Mouse (Mus musculus) CH12.LX (cell line): ENCODE measurements at regions not wholly inside any gene's neighbourhood (a gene's known extent, or its start where the extent isn't known, plus 50 kb on each side); places are given as distances from the start of the nearest gene placed in this dataset.

ENCODE experiments used
- CTCF ChIP-seq, 2 experiments: IDR thresholded peaks in 1 of 2; conservative IDR thresholded peaks in 1 of 2; 2 replicates each; pipeline ENCODE4 v1.5.1; 2011 to 2012; ENCODE audit warnings: low read depth in 2 of 2, low read length in 2 of 2, improper control_type of control experiment in 1 of 2, inconsistent platforms in 1 of 2, mild to moderate bottlenecking in 1 of 2, moderate library complexity in 1 of 2
- POLR2A ChIP-seq: IDR thresholded peaks from 2 replicates; pipeline ENCODE4 v1.6.1; 2011; ENCODE audit warnings: low read depth, mild to moderate bottlenecking, improper control_type of control experiment, low read length
- SMC3 ChIP-seq: IDR thresholded peaks from 2 replicates; pipeline ENCODE4 v1.6.1; 2011; ENCODE audit warnings: low read depth, low read length, improper control_type of control experiment
- ZNF384 ChIP-seq: IDR thresholded peaks from 2 replicates; pipeline ENCODE4 v1.6.1; 2012; ENCODE audit warnings: low read depth, low read length, improper control_type of control experiment, inconsistent platforms

- TF ChIP-seq CTCF (conservative IDR thresholded peaks at IDR 0.05 in 1 of 2, IDR thresholded peaks at IDR 0.05 in 1 of 2; ENCODE audit: low read depth in 2 of 2, low read length in 2 of 2), result no peak
- no peak for TF ChIP-seq SMC3
- no peak for TF ChIP-seq ZNF384
- no peak for TF ChIP-seq POLR2A
Observed at GRCm38 (mm10) chr8:8258855-8259254, 402.2 kb downstream of the Efnb2 start.
